Mouse (Mus musculus): ENCODE measurements around the gene Ergic1. TPM values are rescaled to one million over a fixed set of nuclear protein-coding genes. Genes with fewer than 3 reads are reported as not detected.
A peak's percentile ranks its signal among the peaks of the same experiment; 100 is the strongest.

Gene Ergic1
- total RNA-seq, 2 experiments from 2014 or later, result 144 to 149 TPM

GRCm38 (mm10) chr17:26608348-26608747, 47.1 kb downstream of the Ergic1 start:
- intact Hi-C loops (cut with DNase I), result loop anchor here (2.0 kb wide), 1 partner anchor 22 kb away; no protein-coding TSS in a partner anchor
- H3K27ac ChIP-seq, result peak overlapping the region; percentile 71
- no peak for DNase-seq (ENCODE audit: extremely low spot score in 1 of 2, low spot score in 2 of 2)
- TF ChIP-seq CTCF (IDR thresholded peaks at IDR 0.05), result no peak
- H3K4me3 ChIP-seq, result no peak overlapping the region

GRCm38 (mm10) chr17:26608877-26609276, 47.6 kb downstream of the Ergic1 start:
- Histone ChIP-seq H3K4me3 (no peak overlapping the region), H3K27ac (peak overlapping the region; percentile 71)
- TF ChIP-seq CTCF (IDR thresholded peaks at IDR 0.05), result no peak
- intact Hi-C loops (cut with DNase I), result loop anchor here (2.0 kb wide), 1 partner anchor 22 kb away; no protein-coding TSS in a partner anchor
- no peak for DNase-seq (ENCODE audit: extremely low spot score in 1 of 2, low spot score in 2 of 2)

GRCm38 (mm10) chr17:26609820-26610219, 48.5 kb downstream of the Ergic1 start:
- no peak overlapping the region for H3K4me3 ChIP-seq
- intact Hi-C loops (cut with DNase I), result loop anchor here (2.0 kb wide), 1 partner anchor 21 kb away; no protein-coding TSS in a partner anchor
- peak overlapping the region; percentile 83 for H3K27ac ChIP-seq
- DNase-seq (ENCODE audit: extremely low spot score in 1 of 2, low spot score in 2 of 2), result peak; percentile 47 to 77
- no peak for TF ChIP-seq CTCF (IDR thresholded peaks at IDR 0.05)

- H3K27ac ChIP-seq, result peak overlapping the region; percentile 83
- no peak for DNase-seq (ENCODE audit: extremely low spot score in 1 of 2, low spot score in 2 of 2)
- TF ChIP-seq CTCF (IDR thresholded peaks at IDR 0.05), result no peak
- H3K4me3 ChIP-seq, result no peak overlapping the region
- intact Hi-C loops (cut with DNase I), result no loop called here
Observed at GRCm38 (mm10) chr17:26611328-26611727, 50.0 kb downstream of the Ergic1 start.

- Histone ChIP-seq H3K27ac (peak overlapping the region; percentile 83), H3K4me3 (no peak overlapping the region)
- no peak for DNase-seq (ENCODE audit: extremely low spot score in 1 of 2, low spot score in 2 of 2)
- intact Hi-C loops (cut with DNase I), result no loop called here
- no peak for TF ChIP-seq CTCF (IDR thresholded peaks at IDR 0.05)
Observed at GRCm38 (mm10) chr17:26611918-26612317, 50.6 kb downstream of the Ergic1 start.

- H3K27ac ChIP-seq, result peak overlapping the region; percentile 79
- intact Hi-C loops (cut with DNase I), result no loop called here
- no peak overlapping the region for H3K4me3 ChIP-seq
- no peak for TF ChIP-seq CTCF (IDR thresholded peaks at IDR 0.05)
- DNase-seq (ENCODE audit: extremely low spot score in 1 of 2, low spot score in 2 of 2), result no peak
Observed at GRCm38 (mm10) chr17:26614286-26614685, 53.0 kb downstream of the Ergic1 start.

GRCm38 (mm10) chr17:26614708-26615486, 53.6 kb downstream of the Ergic1 start:
- peak overlapping the region; percentile 79 for H3K27ac ChIP-seq
- intact Hi-C loops (cut with DNase I), result no loop called here
- TF ChIP-seq CTCF (IDR thresholded peaks at IDR 0.05), result no peak
- no peak overlapping the region for H3K4me3 ChIP-seq
- no peak for DNase-seq (ENCODE audit: extremely low spot score in 1 of 2, low spot score in 2 of 2)

- intact Hi-C loops (cut with DNase I), result no loop called here
- no peak for TF ChIP-seq CTCF (IDR thresholded peaks at IDR 0.05)
- H3K27ac ChIP-seq, result peak overlapping the region; percentile 54; the same call in 1 of the 2 replicates
- no peak overlapping the region for H3K4me3 ChIP-seq
- no peak for DNase-seq (ENCODE audit: extremely low spot score in 1 of 2, low spot score in 2 of 2)
Observed at GRCm38 (mm10) chr17:26616696-26617095, 55.4 kb downstream of the Ergic1 start.

- no peak overlapping the region for H3K27ac ChIP-seq
- no peak overlapping the region for H3K4me3 ChIP-seq
- intact Hi-C loops (cut with DNase I), result no loop called here
- DNase-seq (ENCODE audit: extremely low spot score in 1 of 2, low spot score in 2 of 2), result no peak
- TF ChIP-seq CTCF (IDR thresholded peaks at IDR 0.05), result no peak
Observed at GRCm38 (mm10) chr17:26618498-26618897, 57.2 kb downstream of the Ergic1 start.

GRCm38 (mm10) chr17:26619577-26619976, 58.3 kb downstream of the Ergic1 start:
- Histone ChIP-seq H3K27ac (peak overlapping the region; percentile 53), H3K4me3 (no peak overlapping the region)
- no peak for DNase-seq (ENCODE audit: extremely low spot score in 1 of 2, low spot score in 2 of 2)
- TF ChIP-seq CTCF (IDR thresholded peaks at IDR 0.05), result no peak
- intact Hi-C loops (cut with DNase I), result no loop called here

- peak overlapping the region; percentile 91 for H3K27ac ChIP-seq
- intact Hi-C loops (cut with DNase I), result no loop called here
- TF ChIP-seq CTCF (IDR thresholded peaks at IDR 0.05), result peak; percentile 9; the same call in 1 of the 2 replicates
- no peak for DNase-seq (ENCODE audit: extremely low spot score in 1 of 2, low spot score in 2 of 2)
- H3K4me3 ChIP-seq, result no peak overlapping the region
Observed at GRCm38 (mm10) chr17:26620292-26620691, 59.0 kb downstream of the Ergic1 start.

- H3K27ac ChIP-seq, result peak overlapping the region; percentile 91
- peak in 1 of 2 experiments; percentile 44 for DNase-seq (ENCODE audit: extremely low spot score in 1 of 2, low spot score in 2 of 2)
- H3K4me3 ChIP-seq, result no peak overlapping the region
- intact Hi-C loops (cut with DNase I), result no loop called here
- no peak for TF ChIP-seq CTCF (IDR thresholded peaks at IDR 0.05)
Observed at GRCm38 (mm10) chr17:26620786-26621766, 59.8 kb downstream of the Ergic1 start.

Measured in left cerebral cortex, adult 2 months (tissue).